Mouse (Mus musculus): ENCODE data around the gene Vcl.

Vcl gene

DNA sequence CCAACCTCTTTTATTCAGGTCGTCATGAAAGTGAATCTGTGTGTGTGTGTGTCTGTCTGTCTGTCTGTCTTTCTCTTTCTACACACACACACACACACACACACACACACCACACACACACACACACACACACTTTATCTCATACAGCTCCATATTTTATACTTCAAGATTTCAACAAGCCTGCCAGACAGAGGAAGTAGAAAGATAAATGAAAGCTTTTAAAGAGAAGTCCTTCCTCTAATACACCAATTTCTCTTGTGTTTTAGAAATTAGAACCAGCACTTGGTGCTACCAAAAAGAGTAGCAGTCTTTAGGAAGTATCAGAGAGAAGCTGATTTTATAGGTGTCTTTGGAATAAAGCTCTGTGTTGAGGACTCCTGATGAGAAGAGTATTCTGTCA, 9.7 kb downstream of the Vcl start:
- no peak for DNase-seq (ENCODE audit: low spot score)

DNA sequence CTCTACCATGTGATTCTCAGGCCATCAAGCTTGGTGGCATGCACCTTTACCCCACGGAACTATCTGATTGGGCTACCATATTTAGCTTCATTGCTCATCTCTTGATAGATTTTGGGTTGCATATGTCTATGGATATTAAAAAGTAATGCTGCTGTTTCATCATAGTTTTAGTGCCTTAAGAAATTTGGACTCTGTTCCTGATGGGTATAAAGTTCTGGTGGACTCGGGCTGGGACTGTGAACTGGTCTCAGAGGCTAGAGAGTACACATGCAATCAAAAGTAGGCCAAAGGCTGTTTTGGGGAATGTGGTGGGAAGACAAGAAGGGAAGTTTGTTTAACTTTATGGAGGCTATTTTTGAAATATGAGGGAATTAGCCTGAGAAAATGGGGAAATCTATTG, 16.1 kb downstream of the Vcl start:
- DNase-seq (ENCODE audit: low spot score) = no peak

DNA sequence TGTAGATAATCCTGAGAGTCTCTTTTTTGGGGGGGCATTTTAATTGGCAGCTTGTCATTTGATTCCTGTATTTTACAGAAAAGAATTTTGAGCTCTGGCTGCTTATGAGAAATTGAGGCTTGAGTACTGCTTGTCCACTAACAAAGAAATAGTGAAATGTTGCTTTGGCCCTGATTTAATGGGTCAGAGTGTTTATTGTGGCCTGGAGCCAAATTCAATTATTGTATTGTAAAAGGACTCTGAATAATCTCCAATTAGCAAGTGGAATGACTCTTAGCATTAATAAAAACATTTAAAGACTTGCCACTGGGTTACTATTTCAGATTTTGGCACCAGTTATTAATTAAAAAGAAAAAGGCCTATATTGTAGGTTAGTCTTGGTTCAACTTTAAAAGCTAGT, 26.8 kb downstream of the Vcl start:
- DNase-seq (ENCODE audit: low spot score) = no peak

DNA sequence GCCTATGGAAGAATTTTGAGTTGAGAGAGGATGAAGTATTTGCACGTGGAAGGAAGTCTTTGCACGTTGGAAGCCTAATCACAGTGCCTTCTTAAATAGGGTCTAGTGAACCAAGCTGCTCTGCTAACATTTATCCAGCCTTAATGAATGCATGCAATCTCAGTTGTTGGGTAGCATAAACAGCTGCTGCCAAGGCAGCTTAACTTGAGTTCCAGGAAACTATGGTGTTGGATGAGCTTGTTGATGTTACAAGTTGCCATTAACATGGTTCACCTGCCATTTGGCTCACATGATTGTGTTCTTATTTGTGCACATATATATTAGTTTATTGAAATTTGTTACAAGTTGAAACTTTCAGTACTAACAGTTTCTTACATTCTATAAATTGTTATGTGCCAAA, 29.8 kb downstream of the Vcl start:
- no peak for DNase-seq (ENCODE audit: low spot score)

DNA sequence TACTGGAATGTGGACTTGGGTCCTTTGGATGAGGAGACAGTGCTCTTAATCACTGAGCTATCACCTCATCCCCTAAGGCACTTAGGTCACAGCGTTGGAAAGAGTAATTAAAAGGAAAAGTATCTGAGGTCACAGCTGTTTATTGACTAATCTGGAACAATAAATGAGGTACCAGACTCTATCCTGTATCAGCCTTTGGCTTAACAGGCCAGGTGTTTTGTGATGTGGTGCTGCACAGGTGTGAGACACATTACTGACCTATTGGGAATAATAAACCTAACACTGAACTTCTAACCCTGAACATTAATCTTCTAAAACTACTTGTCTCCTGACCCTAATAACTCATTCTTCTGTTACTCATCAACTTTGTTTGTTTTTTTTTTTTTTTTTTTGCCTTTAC, 33.3 kb downstream of the Vcl start:
- DNase-seq (ENCODE audit: low spot score) = no peak

DNA sequence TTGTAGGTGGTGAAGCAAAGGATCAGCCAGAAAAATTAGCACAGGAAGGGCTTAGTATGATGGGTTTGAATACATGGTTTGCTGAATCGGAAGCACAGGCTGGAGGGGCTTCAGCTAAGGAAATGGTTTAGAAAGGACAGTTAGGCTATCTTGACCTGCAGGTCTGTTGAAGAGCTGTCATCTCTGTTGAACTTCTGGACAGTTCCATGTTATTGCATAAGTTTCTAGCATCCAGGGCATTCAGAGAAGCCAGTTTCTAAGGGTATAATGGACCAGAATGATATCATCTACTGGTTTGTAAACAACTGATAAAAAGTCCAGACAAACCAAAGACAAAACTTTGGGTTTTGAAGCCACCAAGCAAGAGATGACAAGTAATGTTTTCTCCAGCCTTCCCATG, 33.7 kb downstream of the Vcl start:
- no peak for DNase-seq (ENCODE audit: low spot score)

DNA sequence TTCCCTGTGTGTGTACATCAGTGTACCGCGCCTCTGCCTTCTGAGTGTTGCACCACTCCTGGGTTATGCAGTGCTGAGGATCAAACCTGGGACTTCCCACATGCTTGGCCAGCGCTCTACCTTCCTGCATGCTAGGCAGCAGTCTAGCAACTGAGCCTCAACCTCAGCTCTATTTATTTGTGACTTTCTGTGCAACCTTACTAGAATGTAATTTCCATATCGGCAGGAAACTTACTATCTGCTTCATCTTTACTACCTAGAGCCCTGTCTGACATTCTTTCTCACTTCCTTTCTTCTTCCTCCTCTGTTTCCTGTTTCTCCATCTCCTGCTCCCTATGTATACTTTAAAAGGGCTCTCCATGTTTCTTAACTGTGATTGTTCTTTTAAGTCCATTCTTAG, 34.7 kb downstream of the Vcl start:
- DNase-seq (ENCODE audit: low spot score) = no peak

DNA sequence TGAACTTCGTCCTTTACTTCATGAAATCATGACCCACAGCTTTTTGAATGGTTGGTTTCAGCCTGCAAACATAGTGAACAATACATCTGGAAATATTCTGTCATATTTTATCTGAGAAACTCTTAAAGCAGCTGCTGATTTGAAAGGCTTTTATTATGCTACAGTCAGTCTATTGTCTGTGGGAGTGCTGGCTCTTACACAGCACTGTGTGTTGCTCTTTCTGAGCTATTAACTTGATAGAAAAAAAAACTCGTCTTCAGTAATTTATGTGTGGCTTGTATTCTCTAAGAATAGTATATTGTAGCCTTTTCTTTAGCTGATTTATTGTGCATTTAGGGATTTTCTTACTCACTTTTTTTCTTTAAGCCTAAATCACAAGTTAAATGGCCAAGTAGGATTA, 35.1 kb downstream of the Vcl start:
- no peak for DNase-seq (ENCODE audit: low spot score)

DNA sequence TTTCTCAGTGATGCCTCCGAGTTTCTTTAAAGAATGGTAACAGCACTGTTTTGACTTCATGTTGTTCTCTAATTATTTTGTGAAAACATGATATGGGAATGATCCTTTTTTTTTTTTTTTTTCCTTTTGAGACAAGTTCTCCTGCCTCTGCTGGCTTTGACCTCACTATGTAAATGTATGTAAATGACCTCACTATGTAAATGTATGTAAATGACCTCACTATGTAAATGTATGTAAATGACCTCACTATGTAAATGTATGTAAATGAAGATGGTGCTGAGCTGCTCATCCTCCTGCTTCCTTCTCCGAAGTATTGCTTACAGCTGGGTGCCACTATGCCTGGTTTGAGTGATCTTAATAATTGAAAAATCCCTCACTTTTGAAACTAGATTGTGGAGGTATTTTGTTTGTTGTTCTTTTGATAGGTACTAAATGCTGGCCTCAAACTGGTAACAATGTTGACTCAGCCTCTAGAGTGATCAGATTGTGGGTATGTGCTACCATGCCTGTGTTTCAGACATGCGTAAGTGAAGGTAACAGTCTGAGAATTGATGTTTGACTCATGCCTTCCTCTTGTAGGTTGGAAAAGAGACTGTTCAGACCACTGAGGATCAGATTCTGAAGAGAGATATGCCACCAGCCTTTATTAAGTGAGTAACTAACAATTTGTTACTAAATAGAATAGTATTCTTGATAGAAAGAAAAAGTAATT, 37.9 kb downstream of the Vcl start:
- no peak for DNase-seq (ENCODE audit: low spot score)

DNA sequence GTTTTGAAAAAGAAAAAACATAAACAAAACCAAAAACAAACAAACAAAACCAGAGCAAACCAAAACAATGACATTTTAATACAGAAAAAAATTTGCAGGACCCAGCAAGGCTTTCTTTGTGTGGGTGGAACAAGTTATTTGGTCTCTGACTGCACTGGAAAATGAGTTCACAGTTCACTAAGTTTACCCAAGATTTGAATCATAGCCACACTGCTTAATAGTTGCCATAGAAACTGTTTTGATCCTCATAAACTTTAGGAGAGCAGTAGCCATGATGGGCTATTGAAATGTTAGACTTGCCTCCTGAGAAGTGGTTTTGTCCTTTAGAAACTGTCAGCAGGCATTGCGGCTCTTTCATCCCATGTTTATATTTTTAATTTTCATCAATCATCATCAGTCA, 39.9 kb downstream of the Vcl start:
- DNase-seq (ENCODE audit: low spot score) = no peak

DNA sequence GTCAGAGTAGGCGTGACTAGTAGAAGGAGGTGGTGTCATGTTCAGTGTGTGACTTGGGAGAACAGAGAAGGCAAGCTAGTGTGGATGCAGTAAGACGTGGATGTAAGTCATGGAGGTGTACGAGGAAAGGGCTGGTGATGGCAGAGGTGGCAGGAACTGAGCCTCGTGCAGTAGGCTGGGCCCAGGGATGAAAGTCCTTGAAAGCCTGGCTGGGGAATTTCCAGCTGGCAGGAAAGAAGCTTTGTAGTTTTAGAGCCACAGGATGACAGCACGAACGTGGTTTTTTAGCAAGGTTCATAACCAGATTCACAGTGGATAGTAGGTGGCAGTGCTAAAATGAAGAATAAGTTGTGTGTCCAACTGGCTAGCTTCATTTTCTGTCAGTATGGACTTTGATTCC, 41.2 kb downstream of the Vcl start:
- DNase-seq (ENCODE audit: low spot score) = no peak

DNA sequence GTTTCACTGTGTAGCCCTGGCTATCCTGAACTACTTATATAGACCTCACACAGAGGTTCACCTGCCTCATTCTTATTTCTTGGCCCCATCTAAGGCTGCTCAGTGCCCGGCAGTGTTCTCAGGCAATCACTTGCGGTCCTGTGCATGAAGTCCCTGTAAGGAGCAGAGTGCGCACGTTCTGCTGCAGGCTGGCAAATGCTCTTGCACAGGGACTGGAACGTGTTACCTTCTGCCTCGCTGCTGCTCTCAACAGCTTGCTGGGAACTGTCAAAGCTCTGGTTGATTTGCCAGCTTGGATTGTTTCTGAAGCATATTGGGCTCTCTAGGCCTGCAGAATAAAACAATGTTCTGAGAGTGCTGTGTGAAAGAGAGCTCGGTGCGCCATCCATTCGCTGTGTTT, 41.7 kb downstream of the Vcl start:
- no peak for DNase-seq (ENCODE audit: low spot score)

DNA sequence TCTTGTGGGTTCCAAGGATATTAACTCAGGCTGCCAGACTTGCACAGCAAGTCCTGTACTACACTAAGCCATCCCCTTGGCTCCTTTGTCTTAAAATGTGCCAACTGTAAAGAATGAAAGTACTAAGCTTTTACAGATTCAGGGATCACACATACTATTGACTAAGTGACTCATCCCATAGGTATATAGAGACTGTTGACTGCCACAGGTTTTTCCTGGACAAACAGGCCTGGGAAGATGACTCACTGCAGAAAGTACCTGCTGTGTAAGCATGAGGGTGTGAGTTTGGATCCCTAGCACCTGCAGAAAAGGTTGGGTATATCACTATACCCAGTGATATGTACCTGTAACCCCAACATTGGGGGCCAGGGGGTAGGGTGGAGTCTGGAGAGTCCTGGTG, 44.6 kb downstream of the Vcl start:
- DNase-seq (ENCODE audit: low spot score) = peak; percentile 56

DNA sequence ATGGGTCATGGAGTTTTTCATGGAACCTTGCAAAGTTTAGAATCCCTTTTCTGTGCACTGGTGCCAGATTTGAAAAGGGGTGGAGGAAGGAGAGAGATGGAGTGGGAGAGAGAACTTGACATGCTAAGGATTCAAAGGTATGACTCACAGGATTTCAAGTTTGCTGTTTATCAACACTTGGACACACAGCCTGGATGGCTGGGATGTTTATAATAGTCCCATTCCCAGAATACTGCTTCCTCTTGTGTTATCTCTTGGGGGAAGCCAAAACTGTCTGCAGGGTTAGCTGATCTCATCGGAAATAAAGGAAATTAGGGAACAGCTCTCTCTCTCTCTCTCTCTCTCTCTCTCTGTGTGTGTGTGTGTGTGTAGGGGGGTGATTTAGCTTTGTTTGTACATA, 47.5 kb downstream of the Vcl start:
- DNase-seq (ENCODE audit: low spot score) = no peak

DNA sequence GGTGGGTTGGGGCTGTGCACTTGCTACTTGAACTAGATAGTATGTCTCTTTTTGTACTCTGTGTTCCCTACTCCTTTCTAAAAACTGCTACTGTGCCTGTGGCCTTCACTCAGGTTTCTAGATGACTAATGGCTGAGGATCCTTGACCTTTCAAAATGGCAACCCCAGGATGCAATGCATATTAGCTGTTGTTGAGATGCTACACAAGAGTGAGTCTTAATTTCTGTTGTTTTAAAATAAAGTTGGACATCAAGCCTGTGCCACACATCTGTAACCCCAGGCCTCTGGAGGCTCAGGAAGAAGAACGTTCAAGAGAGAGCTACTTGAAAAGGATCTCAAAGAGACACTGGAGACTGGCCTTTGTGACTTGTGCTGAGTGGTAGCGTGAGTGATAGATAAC, 48.5 kb downstream of the Vcl start:
- DNase-seq (ENCODE audit: low spot score) = no peak

DNA sequence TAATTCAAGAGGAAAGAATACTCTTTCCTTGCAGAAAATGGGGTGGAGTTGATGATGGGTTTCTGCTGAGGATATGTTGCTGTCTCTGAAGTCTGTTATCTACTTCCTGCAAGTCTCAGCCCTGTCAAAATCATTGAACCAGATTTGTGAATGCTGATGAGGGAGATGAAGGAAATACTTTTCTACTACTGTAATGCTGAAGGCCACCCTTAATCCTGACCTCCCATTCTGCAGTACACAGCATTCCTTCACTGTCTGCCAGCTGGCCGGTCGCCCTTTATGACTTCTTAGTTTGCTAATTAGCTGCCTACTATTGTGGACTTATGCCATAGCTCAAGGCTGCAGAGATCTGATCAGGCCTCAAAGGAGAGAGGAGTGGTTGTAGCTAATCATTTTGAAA, 54.6 kb downstream of the Vcl start:
- peak; percentile 52 for DNase-seq (ENCODE audit: low spot score)

DNA sequence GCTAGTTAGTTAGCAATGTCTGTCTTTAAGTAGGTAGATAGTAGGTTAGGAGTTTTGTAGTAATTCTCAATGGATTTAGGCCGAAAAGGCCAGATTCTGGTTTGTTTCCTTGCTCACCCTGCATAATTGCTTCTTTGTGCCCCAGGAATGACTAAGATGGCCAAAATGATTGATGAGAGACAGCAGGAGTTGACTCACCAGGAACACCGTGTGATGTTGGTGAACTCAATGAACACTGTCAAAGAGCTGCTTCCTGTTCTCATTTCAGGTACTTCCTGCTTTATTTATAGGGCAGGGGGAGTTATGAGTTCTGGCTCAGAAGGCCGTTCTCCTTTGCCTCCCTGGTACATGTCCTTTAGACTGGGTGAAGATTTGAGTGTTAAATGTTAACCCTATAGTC, 56.3 kb downstream of the Vcl start:
- no peak for DNase-seq (ENCODE audit: low spot score)

DNA sequence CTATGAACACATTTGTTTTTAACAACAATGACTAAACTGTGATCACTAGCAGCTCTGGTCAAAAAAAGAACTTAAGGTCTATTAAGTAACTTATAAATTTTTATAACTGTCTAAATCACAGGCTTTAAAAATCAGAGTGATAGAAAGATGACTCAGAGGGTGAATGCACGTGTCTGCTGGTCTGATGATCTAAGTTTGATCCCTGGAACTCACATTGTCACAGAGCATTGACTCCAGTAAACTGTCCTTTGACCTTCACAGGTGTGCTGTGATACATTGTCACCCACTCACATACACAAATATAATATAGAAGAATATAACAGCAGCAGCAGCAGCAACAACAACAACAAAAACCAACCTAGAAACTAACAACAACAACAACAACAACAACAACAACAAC, 62.3 kb downstream of the Vcl start:
- no peak for DNase-seq (ENCODE audit: low spot score)

DNA sequence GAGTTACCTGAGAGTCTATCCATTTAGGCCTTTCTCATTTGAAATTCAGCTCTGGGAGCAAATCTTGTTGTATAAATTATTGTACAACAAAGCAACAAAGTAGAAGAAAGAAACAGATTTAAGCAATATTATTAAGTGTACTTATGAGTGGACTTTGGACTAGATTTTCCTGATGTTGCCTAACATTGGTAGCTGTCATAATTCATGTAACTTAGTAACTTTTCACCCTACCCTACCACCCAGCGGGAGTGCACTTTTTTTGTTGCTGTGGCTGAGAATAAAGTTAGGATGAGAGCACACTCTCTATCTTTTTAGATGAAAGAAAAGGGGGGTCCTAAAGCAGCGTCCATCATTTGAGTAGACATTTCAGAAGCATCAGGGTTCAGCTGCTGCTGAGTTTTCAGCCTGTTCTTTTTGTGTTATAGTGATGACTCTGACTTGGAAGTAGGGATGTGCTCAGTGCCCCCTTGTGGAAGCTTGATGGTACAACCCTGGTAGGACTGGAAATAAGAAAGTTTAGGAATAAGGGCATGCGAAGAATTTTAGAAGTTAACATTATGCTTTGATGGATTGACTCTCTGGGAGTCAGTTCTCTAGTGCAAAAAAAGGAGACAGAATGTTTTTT, 64.0 kb downstream of the Vcl start:
- DNase-seq (ENCODE audit: low spot score) = peak; percentile 53

DNA sequence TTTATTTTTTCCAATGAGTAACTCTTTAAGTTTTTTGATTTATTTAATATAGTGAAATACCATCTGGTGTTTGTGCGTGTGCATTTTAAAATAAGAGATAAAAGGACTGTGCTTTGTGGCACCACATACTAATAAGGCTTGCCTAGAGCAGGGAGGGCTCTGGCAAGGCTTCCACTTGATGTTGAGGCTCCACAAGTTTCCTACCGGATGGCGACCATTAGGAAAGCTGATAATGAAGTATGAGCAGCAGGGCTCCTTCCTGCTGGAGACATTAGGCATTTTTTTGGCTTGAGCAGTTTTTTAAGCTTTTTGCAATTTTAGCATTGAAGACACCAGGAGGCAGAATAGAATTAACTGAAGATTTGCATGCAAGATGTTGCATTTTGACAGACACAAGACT, 65.3 kb downstream of the Vcl start:
- no peak for DNase-seq (ENCODE audit: low spot score)

DNA sequence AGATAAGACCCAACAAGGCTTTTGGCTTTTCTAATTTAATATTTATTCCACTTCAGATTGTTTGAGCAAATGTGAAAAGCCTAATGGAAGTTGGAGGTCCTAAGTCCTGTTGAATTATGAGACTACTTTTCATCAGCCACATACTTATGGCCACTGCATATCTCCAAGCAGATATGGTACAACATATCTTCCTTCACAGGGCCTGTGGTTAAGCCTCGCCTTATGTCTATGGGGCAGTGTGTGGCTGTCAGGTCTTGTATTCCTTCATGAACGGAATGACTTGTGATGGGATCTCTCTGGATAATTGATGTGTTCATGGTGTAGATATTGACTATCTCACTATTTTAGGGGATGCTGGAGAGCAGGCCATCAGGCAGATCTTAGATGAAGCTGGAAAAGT, 66.3 kb downstream of the Vcl start:
- DNase-seq (ENCODE audit: low spot score) = no peak

DNA sequence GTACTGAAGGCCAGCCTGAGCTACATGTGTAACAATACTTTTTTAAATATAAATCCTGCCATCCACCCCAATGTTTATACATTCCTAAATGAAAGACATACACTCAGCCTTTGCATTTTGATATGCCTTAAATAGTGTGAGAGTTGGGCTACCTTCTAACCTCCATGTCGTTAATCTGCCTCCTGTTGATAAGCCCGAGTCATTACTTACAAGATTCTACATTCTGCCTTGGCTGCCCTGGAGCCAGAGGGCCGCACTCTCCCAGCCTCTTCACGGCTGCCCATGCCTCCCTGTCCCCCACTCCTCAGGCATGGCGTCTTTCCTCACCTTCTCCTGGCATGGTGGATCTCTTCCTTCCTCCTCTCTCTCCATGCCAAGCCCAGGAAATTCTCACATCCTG, 67.2 kb downstream of the Vcl start:
- no peak for DNase-seq (ENCODE audit: low spot score)

DNA sequence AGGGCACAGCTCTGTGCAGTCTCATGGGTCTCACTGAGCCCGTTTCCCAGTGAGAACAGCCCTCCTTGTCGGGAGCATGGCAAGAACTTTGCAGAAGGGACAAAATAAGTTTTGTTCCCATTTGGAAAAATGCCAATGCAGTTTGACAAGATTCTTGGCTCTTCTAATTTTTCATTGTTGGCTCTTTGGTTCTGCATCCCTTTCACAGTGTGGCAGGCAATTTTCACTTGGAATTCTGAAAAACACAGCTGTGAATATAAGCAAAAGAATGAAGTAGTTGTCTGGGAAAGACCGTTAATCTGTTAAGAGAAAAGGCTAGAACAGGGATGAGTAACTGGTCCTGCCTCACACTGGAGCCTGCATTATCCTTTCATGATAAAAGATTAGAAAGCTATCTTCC, 68.3 kb downstream of the Vcl start:
- no peak for DNase-seq (ENCODE audit: low spot score)

DNA sequence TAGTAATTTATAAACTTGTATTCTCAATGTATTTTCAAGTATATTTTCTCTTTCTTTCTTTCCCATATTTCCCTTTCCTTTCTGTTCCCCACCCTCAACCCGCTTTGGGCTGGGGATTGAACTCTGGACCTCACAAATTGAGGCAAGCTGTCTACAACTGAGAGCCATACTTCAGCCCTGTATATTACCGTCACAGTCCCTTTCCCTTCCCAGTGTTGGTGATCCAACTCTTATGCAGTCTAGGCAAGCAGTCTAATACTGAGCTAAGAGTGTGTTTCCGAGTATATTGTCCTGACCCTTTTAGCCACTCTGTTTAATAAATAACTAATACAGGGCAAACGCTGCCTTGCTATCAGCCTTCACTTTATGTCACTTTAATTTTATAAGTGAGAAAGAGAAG, 70.4 kb downstream of the Vcl start:
- DNase-seq (ENCODE audit: low spot score) = no peak
